Mouse (Mus musculus): ENCODE results near the gene Slc39a5. TPM values are rescaled to one million over a fixed set of nuclear protein-coding genes. Genes with fewer than 3 reads are reported as not detected.

Gene Slc39a5
- polyA plus RNA-seq, 1 experiment, result 0.04 TPM

GRCm38 (mm10) chr10:128389570-128389969 is 11.5 kb downstream of the Slc39a5 start:
- TF ChIP-seq CTCF (IDR thresholded peaks at IDR 0.05; ENCODE audit: borderline replicate concordance, extremely low read depth, insufficient read depth, insufficient read length) (no peak), POLR2A (IDR thresholded peaks at IDR 0.05; ENCODE audit: borderline replicate concordance, extremely low read depth, insufficient read depth, insufficient read length, poor library complexity, severe bottlenecking) (no peak)
- DNase-seq (ENCODE audit: low read depth), result no peak

DNA sequence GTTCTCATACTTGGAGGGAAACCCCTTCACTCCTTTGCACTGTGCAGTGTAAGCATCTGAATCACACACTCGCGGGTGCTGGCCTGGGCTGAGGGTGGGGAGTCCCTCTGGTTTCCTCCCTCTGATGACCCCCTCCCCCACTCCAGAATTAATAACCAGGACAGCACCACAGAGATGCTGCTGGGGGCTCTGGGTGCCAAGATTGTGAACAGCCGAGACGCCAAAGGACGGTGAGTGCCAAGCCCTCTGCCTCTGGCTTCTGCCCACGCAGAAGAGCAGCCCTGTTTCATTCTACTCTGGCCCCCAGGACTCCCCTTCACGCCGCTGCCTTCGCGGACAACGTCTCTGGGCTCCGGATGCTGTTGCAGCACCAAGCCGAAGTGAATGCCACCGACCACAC is 12.1 kb downstream of the Slc39a5 start:
- no peak for DNase-seq (ENCODE audit: low read depth)

DNA sequence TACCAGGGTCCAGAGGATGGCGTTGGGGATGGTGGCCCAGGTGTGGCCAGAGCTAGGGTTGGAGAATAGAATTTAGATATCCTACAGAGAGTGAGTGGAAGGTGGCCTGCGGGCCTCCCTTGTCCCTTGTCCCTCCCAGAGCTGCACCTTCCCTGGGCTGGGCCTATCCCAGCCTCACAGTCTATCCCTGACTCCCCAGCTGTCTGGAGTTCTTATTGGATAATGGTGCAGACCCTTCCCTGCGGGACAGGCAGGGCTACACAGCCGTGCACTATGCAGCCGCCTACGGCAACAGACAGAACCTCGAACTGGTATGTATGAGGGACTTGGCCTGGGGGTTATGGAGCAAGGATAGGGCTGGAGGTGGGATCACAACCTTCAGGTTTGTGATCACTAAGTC is 15.1 kb downstream of the Slc39a5 start:
- DNase-seq (ENCODE audit: low read depth), result no peak
- TF ChIP-seq CTCF (IDR thresholded peaks at IDR 0.05; ENCODE audit: borderline replicate concordance, extremely low read depth, insufficient read depth, insufficient read length), result no peak
- TF ChIP-seq POLR2A (IDR thresholded peaks at IDR 0.05; ENCODE audit: borderline replicate concordance, extremely low read depth, insufficient read depth, insufficient read length, poor library complexity, severe bottlenecking), result no peak

More for the DNA sequence above, 12.1 kb downstream of the Slc39a5 start:
- TF ChIP-seq POLR2A (IDR thresholded peaks at IDR 0.05; ENCODE audit: borderline replicate concordance, extremely low read depth, insufficient read depth, insufficient read length, poor library complexity, severe bottlenecking) (no peak), CTCF (IDR thresholded peaks at IDR 0.05; ENCODE audit: borderline replicate concordance, extremely low read depth, insufficient read depth, insufficient read length) (no peak)

DNA sequence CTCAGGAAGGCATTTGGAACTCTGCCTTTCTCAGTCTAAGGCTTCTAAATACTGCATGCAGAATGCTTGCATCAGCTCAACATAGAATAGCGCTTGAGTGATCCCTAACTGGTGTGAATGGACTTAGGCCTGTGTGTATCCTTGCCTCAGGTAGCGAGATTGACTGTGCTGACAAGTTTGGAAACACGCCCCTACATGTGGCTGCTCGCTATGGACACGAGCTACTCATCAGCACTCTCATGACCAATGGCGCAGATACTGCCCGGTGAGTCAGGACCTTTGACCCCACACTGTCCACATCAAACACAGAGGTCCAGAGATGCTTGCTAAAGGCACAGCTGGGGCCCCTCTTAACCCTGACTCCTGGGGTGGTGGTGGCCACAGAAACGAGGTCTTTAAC is 18.5 kb downstream of the Slc39a5 start:
- no peak for DNase-seq (ENCODE audit: low read depth)
- TF ChIP-seq CTCF (IDR thresholded peaks at IDR 0.05; ENCODE audit: borderline replicate concordance, extremely low read depth, insufficient read depth, insufficient read length), result no peak
- no peak for TF ChIP-seq POLR2A (IDR thresholded peaks at IDR 0.05; ENCODE audit: borderline replicate concordance, extremely low read depth, insufficient read depth, insufficient read length, poor library complexity, severe bottlenecking)

- DNase-seq (ENCODE audit: low read depth), result no peak
- TF ChIP-seq POLR2A (IDR thresholded peaks at IDR 0.05; ENCODE audit: borderline replicate concordance, extremely low read depth, insufficient read depth, insufficient read length, poor library complexity, severe bottlenecking) (no peak), CTCF (IDR thresholded peaks at IDR 0.05; ENCODE audit: borderline replicate concordance, extremely low read depth, insufficient read depth, insufficient read length) (no peak)
Observed at GRCm38 (mm10) chr10:128380565-128380964, 20.5 kb downstream of the Slc39a5 start.

GRCm38 (mm10) chr10:128379260-128379659 is 21.8 kb downstream of the Slc39a5 start:
- TF ChIP-seq POLR2A (IDR thresholded peaks at IDR 0.05; ENCODE audit: borderline replicate concordance, extremely low read depth, insufficient read depth, insufficient read length, poor library complexity, severe bottlenecking), result no peak
- TF ChIP-seq CTCF (IDR thresholded peaks at IDR 0.05; ENCODE audit: borderline replicate concordance, extremely low read depth, insufficient read depth, insufficient read length), result no peak
- DNase-seq (ENCODE audit: low read depth), result no peak

GRCm38 (mm10) chr10:128378462-128378861 is 22.6 kb downstream of the Slc39a5 start:
- DNase-seq (ENCODE audit: low read depth), result no peak
- TF ChIP-seq POLR2A (IDR thresholded peaks at IDR 0.05; ENCODE audit: borderline replicate concordance, extremely low read depth, insufficient read depth, insufficient read length, poor library complexity, severe bottlenecking) (no peak), CTCF (IDR thresholded peaks at IDR 0.05; ENCODE audit: borderline replicate concordance, extremely low read depth, insufficient read depth, insufficient read length) (no peak)

GRCm38 (mm10) chr10:128377940-128378448 is 23.0 kb downstream of the Slc39a5 start:
- TF ChIP-seq CTCF (IDR thresholded peaks at IDR 0.05; ENCODE audit: borderline replicate concordance, extremely low read depth, insufficient read depth, insufficient read length), result no peak
- TF ChIP-seq POLR2A (IDR thresholded peaks at IDR 0.05; ENCODE audit: borderline replicate concordance, extremely low read depth, insufficient read depth, insufficient read length, poor library complexity, severe bottlenecking), result no peak
- no peak for DNase-seq (ENCODE audit: low read depth)

- TF ChIP-seq POLR2A (IDR thresholded peaks at IDR 0.05; ENCODE audit: borderline replicate concordance, extremely low read depth, insufficient read depth, insufficient read length, poor library complexity, severe bottlenecking) (no peak; the same call in 1 of the 2 replicates), CTCF (IDR thresholded peaks at IDR 0.05; ENCODE audit: borderline replicate concordance, extremely low read depth, insufficient read depth, insufficient read length) (peak; percentile 26; the same call in 1 of the 2 replicates)
- DNase-seq (ENCODE audit: low read depth), result peak; percentile 83
Observed at GRCm38 (mm10) chr10:128377222-128377939, 23.6 kb downstream of the Slc39a5 start.

DNA sequence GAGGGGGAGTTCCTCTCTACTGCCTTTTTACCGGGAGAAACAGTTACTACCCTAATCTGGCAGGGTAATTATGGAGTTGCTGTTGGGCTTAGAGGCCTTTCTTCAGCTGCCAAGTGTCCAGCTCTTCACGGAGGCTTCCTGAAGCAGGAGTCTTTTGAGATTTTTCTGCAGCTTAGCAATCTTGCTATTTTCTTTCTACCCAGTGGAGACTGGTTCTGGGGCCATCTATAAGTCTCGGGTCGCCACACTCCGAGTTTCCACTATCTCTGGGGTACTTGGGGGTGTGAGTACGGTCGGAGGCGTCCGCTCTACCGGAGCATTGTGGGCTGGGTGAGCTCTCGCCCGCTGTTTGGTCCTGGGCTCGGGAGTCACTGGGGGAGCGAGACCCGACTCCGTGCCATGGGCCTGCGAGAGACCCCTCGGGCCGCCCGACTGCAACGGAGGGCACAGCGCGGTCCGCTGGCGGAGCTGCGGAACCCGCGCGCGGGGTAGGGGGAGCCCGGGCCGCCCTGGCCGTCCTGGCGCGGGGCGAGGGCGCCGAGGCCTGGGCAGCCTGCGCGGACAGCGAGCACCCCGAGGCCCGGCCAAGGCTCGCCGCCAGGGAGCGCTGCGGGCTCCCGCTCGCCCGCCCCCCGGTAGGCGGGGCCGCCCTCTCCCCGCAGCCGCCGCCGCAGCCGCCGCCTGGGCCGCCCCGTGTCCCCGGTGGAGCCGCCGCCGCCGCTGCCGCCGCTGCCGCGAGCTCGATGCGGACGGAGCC is 24.4 kb downstream of the Slc39a5 start, which contains the start of gene Ankrd52:
Gene Ankrd52 (plus strand): TSS at position 661 of the 757 bp plus-strand sequence.
- TF ChIP-seq CTCF (IDR thresholded peaks at IDR 0.05; ENCODE audit: borderline replicate concordance, extremely low read depth, insufficient read depth, insufficient read length), result peak; percentile 60
- peak; percentile 80 for TF ChIP-seq POLR2A (IDR thresholded peaks at IDR 0.05; ENCODE audit: borderline replicate concordance, extremely low read depth, insufficient read depth, insufficient read length, poor library complexity, severe bottlenecking)

DNA sequence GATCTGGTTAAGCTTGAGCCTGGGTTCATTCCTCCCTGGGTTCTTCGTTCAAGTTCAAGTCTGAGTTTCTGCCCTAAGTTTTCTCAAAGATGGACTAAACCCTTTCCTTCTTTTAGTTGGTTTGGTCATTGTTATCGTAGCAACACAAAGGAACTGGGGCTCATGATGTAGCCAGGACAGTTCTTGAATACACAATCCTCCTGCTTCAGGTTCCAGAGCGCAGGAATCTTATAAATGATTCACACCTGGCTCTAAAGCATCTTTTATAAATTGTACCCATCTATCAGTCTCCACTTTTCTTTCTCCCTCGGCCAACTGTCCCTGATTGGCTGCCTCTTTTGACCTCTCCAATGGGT is 25.0 kb downstream of the Slc39a5 start:
- no peak for DNase-seq (ENCODE audit: low read depth)
- no peak for TF ChIP-seq POLR2A (IDR thresholded peaks at IDR 0.05; ENCODE audit: borderline replicate concordance, extremely low read depth, insufficient read depth, insufficient read length, poor library complexity, severe bottlenecking)
- no peak for TF ChIP-seq CTCF (IDR thresholded peaks at IDR 0.05; ENCODE audit: borderline replicate concordance, extremely low read depth, insufficient read depth, insufficient read length)

More for the DNA sequence above, 24.4 kb downstream of the Slc39a5 start, which contains the start of gene Ankrd52:
- DNase-seq (ENCODE audit: low read depth), result peak; percentile 87

Data from brain, embryonic 14.5 days (tissue).